Mouse (Mus musculus) lung, postnatal 0 days (tissue): ENCODE measurements around the gene Slc22a23.

Experiments used
- CTCF ChIP-seq: IDR thresholded peaks from 2 replicates; pipeline ENCODE4 v1.5.1; 2016; ENCODE audit warnings: antibody characterized with exemption, mild to moderate bottlenecking
- EP300 ChIP-seq: IDR thresholded peaks from 2 replicates; pipeline ENCODE4 v1.6.1; 2016; ENCODE audit warnings: antibody characterized with exemption, mild to moderate bottlenecking, control low read depth

DNA sequence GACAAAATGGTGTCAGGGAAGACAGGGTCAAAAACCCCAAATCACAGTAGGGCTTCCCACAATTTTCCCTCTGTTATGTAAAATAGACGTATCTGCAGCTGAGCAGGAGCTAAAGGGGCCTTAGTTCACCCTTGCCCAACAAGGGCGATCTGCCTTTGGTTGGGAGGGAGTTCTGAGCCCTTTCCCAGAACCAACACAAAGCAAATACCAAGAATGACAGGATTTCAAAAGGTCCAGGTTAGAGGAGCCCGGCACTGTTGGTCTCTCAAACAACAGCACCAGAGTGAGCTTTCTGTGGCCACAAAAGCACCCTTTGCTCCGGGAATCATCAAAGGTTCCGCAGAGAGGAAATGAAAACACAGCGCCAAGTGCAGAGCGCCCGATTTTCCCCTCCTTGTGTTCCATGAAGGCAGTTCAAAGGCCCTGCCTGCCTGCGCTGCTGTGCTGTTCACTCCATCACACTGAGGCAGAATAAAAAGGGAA is 57.3 kb downstream of the Slc22a23 start:
- no peak for TF ChIP-seq CTCF
- TF ChIP-seq EP300, result no peak
